Mouse (Mus musculus) heart, postnatal 36 days (tissue): ENCODE data around the gene Pla2g10. TPM values are rescaled to one million over a fixed set of nuclear protein-coding genes. Genes with fewer than 3 reads are reported as not detected.
A peak's percentile ranks its signal among the peaks of the same experiment; 100 is the strongest.

ENCODE experiments used
- DNase-seq, 2 experiments: peaks; one replicate each; pipeline ENCODE4 v3.0.0; 2021 to 2022
- intact Hi-C: fragments of 180-260 bp; cut with DNase I; formaldehyde crosslinking; loops from one replicate; pipeline ENCODE4 v1.15.1; 2025
- total RNA-seq, 2 experiments: library from RNA; stranded (reverse); gene quantifications; 2 replicates each; pipeline ENCODE4 v1.2.3; 2021

Gene Pla2g10
- total RNA-seq, 2 experiments from 2014 or later: not detected

DNA sequence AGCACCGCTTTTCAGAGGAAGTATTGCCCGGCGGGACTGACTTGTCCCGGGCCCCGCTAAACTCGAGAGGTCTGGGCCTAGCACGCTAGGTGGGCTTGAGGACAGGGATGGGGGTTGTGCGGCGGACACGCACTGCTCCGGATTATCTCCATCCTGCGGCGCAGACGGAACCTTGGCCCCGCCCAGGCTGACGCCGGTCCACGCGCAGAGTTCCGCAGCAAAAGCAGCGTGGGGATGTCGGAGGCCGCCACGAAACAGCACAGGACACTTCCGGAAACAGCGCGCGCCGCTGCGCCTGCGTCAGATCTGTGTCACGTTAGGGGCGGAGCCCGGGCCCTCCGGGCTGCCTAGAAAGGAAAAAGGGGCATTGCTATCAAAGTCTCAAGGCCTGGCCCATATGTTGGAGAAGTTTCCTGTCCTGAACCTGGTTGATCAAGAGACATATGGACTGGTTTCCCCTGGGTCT lies 62.9 kb downstream of the Pla2g10 start, which contains the start of gene Parn:
Parn (minus strand) TSS at position 293 of the 466 bp plus-strand sequence.
- DNase-seq: peak; percentile 92 to 93
- intact Hi-C loops: loop anchor here (5.0 to 10.0 kb wide), 2 partner anchors 84 to 487 kb away; no protein-coding TSS in a partner anchor

Other genes starting within 250 kb of the Pla2g10 start
- 10 to 100 TPM in 1 of 2 experiments, 1 to 10 TPM in 1; 9.0 to 10.9 TPM for gene Parn, start 62.8 kb downstream of the Pla2g10 start, total RNA-seq
- 10 to 100 TPM; 50.5 to 54.8 TPM for gene Bfar, start 59.1 kb downstream of the Pla2g10 start, total RNA-seq
- gene 3110001I22Rik, start 59.1 kb downstream of the Pla2g10 start, total RNA-seq: 1 to 10 TPM; 2.5 to 3.4 TPM
- gene Rrn3, start 49.7 kb upstream of the Pla2g10 start, total RNA-seq: 10 to 100 TPM; 37.9 to 40.0 TPM
- gene Ntan1, start 87.9 kb upstream of the Pla2g10 start, total RNA-seq: 10 to 100 TPM; 51.9 to 52.2 TPM
- 10 to 100 TPM; 82.7 to 86.9 TPM for gene Pdxdc1, start 172.1 kb upstream of the Pla2g10 start, total RNA-seq
- gene Mpv17l, start 172.2 kb upstream of the Pla2g10 start, total RNA-seq: 1 to 10 TPM in 1 of 2 experiments, under 1 TPM in 1; 0.76 to 1.4 TPM